Mouse (Mus musculus) neural tube, embryonic 11.5 days (tissue): ENCODE measurements around the gene Olfr1177-ps. TPM values are rescaled to one million over a fixed set of nuclear protein-coding genes. Genes with fewer than 3 reads are reported as not detected.

Experiments
- ATAC-seq: fragments of 200-750 bp; cut with Nextera tagmentation; 2 replicates; pipeline ENCODE4 v1.8.0; 2017; ENCODE audit warnings: moderate number of reproducible peaks, mild to moderate bottlenecking, moderate TSS enrichment, moderate library complexity; ENCODE audit not compliant: insufficient read depth, low FRiP score, low TSS enrichment
- DNase-seq: peaks from one replicate; pipeline ENCODE4 v3.0.0-alpha.2; 2015; ENCODE audit warnings: low spot score
- H3K27ac ChIP-seq: fragments of 300-500 bp; sonication (generic); 2 replicates; pipeline ENCODE4 v1.5.1; 2014; ENCODE audit warnings: low read depth, mild to moderate bottlenecking, low read length
- H3K27me3 ChIP-seq: fragments of 300-500 bp; sonication (generic); 2 replicates; pipeline ENCODE4 v1.6.1; 2014; ENCODE audit warnings: mild to moderate bottlenecking, low read length, mixed read lengths; ENCODE audit not compliant: control insufficient read depth, insufficient read depth
- H3K36me3 ChIP-seq: fragments of 300-500 bp; sonication (generic); 2 replicates; pipeline ENCODE4 v1.6.1; 2014; ENCODE audit warnings: mild to moderate bottlenecking, low read length, moderate library complexity, mixed read lengths; ENCODE audit not compliant: control insufficient read depth, insufficient read depth
- H3K4me1 ChIP-seq: fragments of 300-500 bp; sonication (generic); 2 replicates; pipeline ENCODE4 v1.6.1; 2014; ENCODE audit warnings: low read length, mixed read lengths; ENCODE audit not compliant: control insufficient read depth, insufficient read depth
- H3K4me2 ChIP-seq: fragments of 300-500 bp; sonication (generic); 2 replicates; pipeline ENCODE4 v1.6.1; 2014; ENCODE audit warnings: low read depth, mild to moderate bottlenecking, moderate library complexity
- H3K4me3 ChIP-seq: fragments of 300-500 bp; sonication (generic); 2 replicates; pipeline ENCODE4 v1.5.1; 2014; ENCODE audit warnings: low read depth, low read length
- H3K9ac ChIP-seq: fragments of 300-500 bp; sonication (generic); 2 replicates; pipeline ENCODE4 v1.6.1; 2014; ENCODE audit warnings: mild to moderate bottlenecking, low read length
- H3K9me3 ChIP-seq: fragments of 300-500 bp; sonication (generic); 2 replicates; pipeline ENCODE4 v1.6.1; 2016; ENCODE audit warnings: low read length; ENCODE audit not compliant: control insufficient read depth
- whole genome bisulfite sequencing: fragments of 180-500 bp; shearing (Covaris S2); extraction: QIAGEN DNeasy Blood & Tissue Kit; methylation state at CpG from one replicate; pipeline ENCODE4 v1.1.7; 2014; 5-methylcytosine and 5-hydroxymethylcytosine counted together
- polyA plus RNA-seq: library from polyadenylated mRNA; unstranded; fragments of >200 nt; fragmentation: Nextera tagmentation; extraction: Ambion mirVana; gene quantifications from 2 replicates; pipeline ENCODE4 v1.2.1, GENCODE M21; 2014

Olfr1177-ps gene
- not detected in 2 replicates for polyA plus RNA-seq

- no peaks in the 10 kb centered on the region for H3K9me3 ChIP-seq
- H3K36me3 ChIP-seq: no peaks in the 10 kb centered on the region
- H3K4me2 ChIP-seq: no peak within 1 kb of the TSS
- no peak within 1 kb of the TSS for H3K27ac ChIP-seq
- DNase-seq (no peak), ATAC-seq (no peak)
- 76% methylated on average over 1 of the region's 1 CpGs for WGBS
- H3K27me3 ChIP-seq: no peaks in the 10 kb centered on the region
- H3K4me1 ChIP-seq: no peaks in the 10 kb centered on the region
- H3K9ac ChIP-seq: no peak within 1 kb of the TSS
- no peak within 1 kb of the TSS for H3K4me3 ChIP-seq
Observed at GRCm38 (mm10) chr2:88346392-88346791, at the start of gene Olfr1177-ps. TSS of gene Olfr1177-ps (minus strand) at chr2:88346492.

GRCm38 (mm10) chr2:88386762-88387161 is 40.5 kb upstream of the Olfr1177-ps start, which contains the start of gene Olfr1178:
TSS of gene Olfr1178 (plus strand) at chr2:88387062.
- Histone ChIP-seq H3K9ac (no peak within 1 kb of the TSS), H3K4me3 (no peak within 1 kb of the TSS), H3K4me1 (no peaks in the 10 kb centered on the region), H3K4me2 (no peak within 1 kb of the TSS), H3K9me3 (no peaks in the 10 kb centered on the region), H3K36me3 (no peaks in the 10 kb centered on the region), H3K27ac (no peak within 1 kb of the TSS), H3K27me3 (no peaks in the 10 kb centered on the region)
- no peak for ATAC-seq
- no peak for DNase-seq
- WGBS: 88% methylated on average over 1 of the region's 1 CpGs

GRCm38 (mm10) chr2:88356304-88356703 is 10.0 kb upstream of the Olfr1177-ps start:
- 7% methylated on average over 2 of the region's 2 CpGs for WGBS

GRCm38 (mm10) chr2:88336421-88336820 is 9.9 kb downstream of the Olfr1177-ps start, which contains the start of gene Olfr1176:
TSS of gene Olfr1176 (plus strand) at chr2:88336721.
- WGBS: 83% methylated on average over 1 of the region's 1 CpGs
- Histone ChIP-seq H3K4me2 (no peak within 1 kb of the TSS), H3K27me3 (no peaks in the 10 kb centered on the region), H3K36me3 (no peaks in the 10 kb centered on the region), H3K27ac (no peak within 1 kb of the TSS), H3K9me3 (no peaks in the 10 kb centered on the region), H3K9ac (no peak within 1 kb of the TSS), H3K4me3 (no peak within 1 kb of the TSS), H3K4me1 (no peaks in the 10 kb centered on the region)
- ATAC-seq (no peak), DNase-seq (no peak)

More at GRCm38 (mm10) chr2:88356304-88356703, 10.0 kb upstream of the Olfr1177-ps start:
- no peak overlapping the region for H3K4me3 ChIP-seq
- DNase-seq: no peak
- H3K4me2 ChIP-seq: no peak overlapping the region
- H3K9me3 ChIP-seq: no peaks in the 10 kb centered on the region
- ATAC-seq: peak; percentile 39; the same call in 1 of the 2 replicates
- H3K27ac ChIP-seq: no peak overlapping the region
- H3K4me1 ChIP-seq: no peaks in the 10 kb centered on the region
- no peak overlapping the region for H3K9ac ChIP-seq
- H3K27me3 ChIP-seq: no peaks in the 10 kb centered on the region
- H3K36me3 ChIP-seq: no peaks in the 10 kb centered on the region

GRCm38 (mm10) chr2:88327115-88327514 is 19.2 kb downstream of the Olfr1177-ps start, which contains the start of gene Olfr1175-ps:
TSS of gene Olfr1175-ps (minus strand) at chr2:88327215.
- Histone ChIP-seq H3K9me3 (no peaks in the 10 kb centered on the region), H3K4me3 (no peak within 1 kb of the TSS), H3K4me2 (no peak within 1 kb of the TSS), H3K4me1 (no peaks in the 10 kb centered on the region), H3K27me3 (no peaks in the 10 kb centered on the region), H3K27ac (no peak within 1 kb of the TSS), H3K9ac (no peak within 1 kb of the TSS), H3K36me3 (no peaks in the 10 kb centered on the region)
- no peak for DNase-seq
- no peak for ATAC-seq
- 83% methylated on average over 2 of the region's 2 CpGs for WGBS

GRCm38 (mm10) chr2:88315035-88315434 is 31.3 kb downstream of the Olfr1177-ps start, which contains the start of gene Olfr1174-ps:
TSS of gene Olfr1174-ps (minus strand) at chr2:88315135.
- Histone ChIP-seq H3K36me3 (no peaks in the 10 kb centered on the region), H3K4me1 (no peaks in the 10 kb centered on the region), H3K4me3 (no peak within 1 kb of the TSS), H3K27ac (no peak within 1 kb of the TSS), H3K4me2 (no peak within 1 kb of the TSS), H3K27me3 (no peaks in the 10 kb centered on the region), H3K9me3 (no peaks in the 10 kb centered on the region), H3K9ac (no peak within 1 kb of the TSS)
- WGBS: 91% methylated on average over 4 of the region's 4 CpGs
- ATAC-seq (no peak), DNase-seq (no peak)

Other genes with a start within 250 kb of the Olfr1177-ps start
- gene Olfr1166, start 218.2 kb downstream of the Olfr1177-ps start, polyA plus RNA-seq: not detected in 2 replicates
- not detected in 2 replicates for gene Olfr1167, start 191.3 kb downstream of the Olfr1177-ps start, polyA plus RNA-seq
- not detected in 2 replicates for gene Olfr1168, start 164.6 kb downstream of the Olfr1177-ps start, polyA plus RNA-seq
- gene Olfr1170, start 118.2 kb downstream of the Olfr1177-ps start, polyA plus RNA-seq: not detected in 2 replicates
- gene Olfr1173, start 66.6 kb downstream of the Olfr1177-ps start, polyA plus RNA-seq: not detected in 2 replicates
- not detected in 2 replicates for gene Olfr1174-ps, start 31.4 kb downstream of the Olfr1177-ps start, polyA plus RNA-seq
- gene Olfr1175-ps, start 19.3 kb downstream of the Olfr1177-ps start, polyA plus RNA-seq: not detected in 2 replicates
- gene Olfr1176, start 9.8 kb downstream of the Olfr1177-ps start, polyA plus RNA-seq: not detected in 2 replicates
- gene Olfr1178, start 40.6 kb upstream of the Olfr1177-ps start, polyA plus RNA-seq: not detected in 2 replicates
- not detected in 2 replicates for gene Olfr1179, start 60.0 kb upstream of the Olfr1177-ps start, polyA plus RNA-seq
- gene Olfr1180, start 72.7 kb upstream of the Olfr1177-ps start, polyA plus RNA-seq: not detected in 2 replicates
- not detected in 2 replicates for gene Olfr1181, start 79.7 kb upstream of the Olfr1177-ps start, polyA plus RNA-seq
- not detected in 2 replicates for gene Gm13757, start 102.6 kb upstream of the Olfr1177-ps start, polyA plus RNA-seq
- gene Olfr1183, start 108.4 kb upstream of the Olfr1177-ps start, polyA plus RNA-seq: not detected in 2 replicates
- gene Olfr1184, start 137.1 kb upstream of the Olfr1177-ps start, polyA plus RNA-seq: not detected in 2 replicates
- not detected in 2 replicates for gene Olfr1185-ps1, start 146.8 kb upstream of the Olfr1177-ps start, polyA plus RNA-seq
- gene Olfr1186, start 172.1 kb upstream of the Olfr1177-ps start, polyA plus RNA-seq: not detected in 2 replicates
- not detected in 2 replicates for gene Olfr1188, start 210.4 kb upstream of the Olfr1177-ps start, polyA plus RNA-seq
- not detected in 2 replicates for gene Olfr1189, start 240.0 kb upstream of the Olfr1177-ps start, polyA plus RNA-seq